Mouse (Mus musculus): Measurements from ENCODE around the gene Fam76b. TPM values are rescaled to one million over a fixed set of nuclear protein-coding genes. Genes with fewer than 3 reads are reported as not detected.
A peak's percentile ranks its signal among the peaks of the same experiment; 100 is the strongest.
"Not testable (repeated sequence)": the region's sequence is repeated elsewhere in the genome, so short reads cannot be mapped to it uniquely, and the experiment has no call there.

Gene Fam76b
- 0.30 and 0.64 TPM in 2 replicates for polyA plus RNA-seq (2012)

DNA sequence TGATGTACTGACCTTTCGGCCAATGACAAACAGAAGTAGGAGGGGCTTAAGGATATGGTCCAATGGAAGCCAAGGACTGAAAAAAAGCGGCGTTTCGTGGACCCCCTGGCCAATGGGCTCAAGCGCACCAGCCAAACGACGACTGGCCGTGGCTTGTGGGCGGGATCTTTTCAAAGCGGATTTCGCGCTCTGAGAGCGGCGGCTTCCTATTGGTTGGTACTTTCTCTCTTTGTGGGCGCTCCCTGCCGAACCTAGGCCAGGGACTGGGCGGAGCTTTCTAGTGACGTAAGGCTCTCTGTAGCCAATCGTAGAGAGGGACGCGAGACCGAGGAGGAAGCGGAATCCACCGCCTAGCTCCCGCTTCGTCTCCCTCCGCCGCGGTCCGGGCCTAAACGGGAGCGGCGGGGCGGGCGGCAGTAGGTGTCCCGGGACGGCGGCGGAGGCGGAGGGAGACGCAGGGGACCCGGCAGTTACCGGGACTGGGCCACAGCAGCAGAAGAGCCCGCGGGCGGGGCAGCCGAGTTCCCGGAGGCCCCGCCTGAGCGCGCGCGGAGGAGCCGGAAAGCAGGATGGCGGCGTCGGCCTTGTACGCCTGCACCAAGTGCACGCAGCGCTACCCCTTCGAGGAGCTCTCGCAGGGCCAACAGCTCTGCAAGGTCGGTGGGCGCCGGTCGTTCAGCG is at the start of gene Fam76b:
Gene Fam76b (plus strand): TSS at position 311 of the 681 bp plus-strand sequence.
- Histone ChIP-seq H3K4me3 (replicated peaks) (peak within 1 kb of the TSS; percentile 80), H3K4me1 (ENCODE audit: control insufficient read depth) (peaks cover 35% of the 10 kb centered on the region), H3K27me3 (ENCODE audit: control insufficient read depth) (no peaks in the 10 kb centered on the region), H3K9me3 (ENCODE audit: control insufficient read depth, low read length) (no peaks in the 10 kb centered on the region), H3K36me3 (ENCODE audit: control insufficient read depth) (peaks cover 63% of the 10 kb centered on the region)
- no peak for TF ChIP-seq TAL1 (IDR thresholded peaks at IDR 0.05; ENCODE audit: low read length)
- TF ChIP-seq GATA1 (IDR thresholded peaks at IDR 0.05; ENCODE audit: low read length): no peak

DNA sequence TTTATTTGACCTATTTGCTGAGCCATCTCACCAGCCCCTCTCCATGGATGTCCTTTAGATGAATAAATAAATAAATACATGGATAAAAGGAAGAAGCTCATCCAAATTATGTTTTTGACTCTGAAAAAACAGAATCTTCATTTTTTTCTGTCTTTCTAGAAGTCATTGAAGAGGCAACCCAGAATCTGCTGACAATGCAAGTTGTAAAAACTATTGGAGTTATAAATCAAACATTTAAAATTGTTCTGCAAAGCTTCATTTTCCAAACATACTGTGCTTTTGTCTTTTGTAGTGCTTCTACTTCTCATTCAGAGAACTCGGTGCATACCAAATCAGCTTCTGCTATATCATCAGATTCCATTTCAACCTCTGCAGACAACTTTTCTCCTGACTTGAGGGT is 45.5 kb upstream of the Fam76b start:
- Histone ChIP-seq H3K36me3 (ENCODE audit: control insufficient read depth) (peaks cover 27% of the 10 kb centered on the region), H3K27me3 (ENCODE audit: control insufficient read depth) (no peaks in the 10 kb centered on the region), H3K9me3 (ENCODE audit: control insufficient read depth, low read length) (no peaks in the 10 kb centered on the region), H3K4me1 (ENCODE audit: control insufficient read depth) (no peaks in the 10 kb centered on the region; the same call in 1 of the 2 replicates), H3K4me3 (replicated peaks) (no peak overlapping the region)
- TF ChIP-seq GATA1 (IDR thresholded peaks at IDR 0.05; ENCODE audit: low read length) (no peak), TAL1 (IDR thresholded peaks at IDR 0.05; ENCODE audit: low read length) (no peak)

DNA sequence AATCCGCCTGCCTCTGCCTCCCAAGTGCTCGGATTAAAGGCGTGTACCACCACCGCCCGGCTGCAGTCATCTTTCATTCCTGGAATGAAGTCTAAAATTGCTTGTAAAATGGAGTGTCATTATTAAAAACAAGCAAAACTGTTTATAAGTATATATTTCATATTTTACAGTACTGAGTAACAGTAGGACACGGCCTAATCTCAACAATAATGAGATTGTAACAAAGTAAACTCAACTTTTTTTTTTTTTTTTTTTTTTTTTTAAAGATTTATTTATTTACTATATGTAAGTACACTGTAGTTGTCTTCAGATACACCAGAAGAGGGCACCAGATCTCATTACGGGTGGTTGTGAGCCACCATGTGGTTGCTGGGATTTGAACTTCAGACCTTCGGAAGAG is 36.7 kb upstream of the Fam76b start:
- not testable (repeated sequence) for H3K9me3 ChIP-seq (ENCODE audit: control insufficient read depth, low read length); H3K4me1 ChIP-seq (ENCODE audit: control insufficient read depth); H3K27me3 ChIP-seq (ENCODE audit: control insufficient read depth); H3K4me3 ChIP-seq (replicated peaks)
- peaks cover 55% of the 10 kb centered on the region for H3K36me3 ChIP-seq (ENCODE audit: control insufficient read depth)

DNA sequence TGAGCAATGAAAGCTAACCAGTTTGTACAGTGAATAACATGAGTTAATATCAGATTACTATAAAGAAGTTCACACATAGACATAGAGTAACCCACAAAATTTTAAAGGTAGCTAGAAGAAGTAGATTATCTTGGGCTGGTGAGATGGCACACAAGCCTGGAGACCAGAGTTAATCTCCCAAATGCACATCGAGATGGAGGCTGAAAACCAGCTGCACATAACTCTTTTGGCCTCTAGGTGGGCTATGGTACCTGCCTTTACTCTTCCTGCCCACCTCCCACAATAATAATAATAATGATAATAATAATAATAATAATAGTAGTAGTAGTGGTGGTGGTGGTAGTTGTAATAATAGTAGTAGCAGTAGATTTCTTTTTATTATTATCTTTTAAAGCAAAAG is 33.2 kb upstream of the Fam76b start:
- no peaks in the 10 kb centered on the region for H3K9me3 ChIP-seq (ENCODE audit: control insufficient read depth, low read length)
- H3K4me1 ChIP-seq (ENCODE audit: control insufficient read depth): peaks cover 3% of the 10 kb centered on the region
- peaks cover 56% of the 10 kb centered on the region for H3K36me3 ChIP-seq (ENCODE audit: control insufficient read depth)
- TF ChIP-seq TAL1 (IDR thresholded peaks at IDR 0.05; ENCODE audit: low read length) (no peak), GATA1 (IDR thresholded peaks at IDR 0.05; ENCODE audit: low read length) (no peak)
- H3K4me3 ChIP-seq (replicated peaks): no peak overlapping the region
- H3K27me3 ChIP-seq (ENCODE audit: control insufficient read depth): no peaks in the 10 kb centered on the region

DNA sequence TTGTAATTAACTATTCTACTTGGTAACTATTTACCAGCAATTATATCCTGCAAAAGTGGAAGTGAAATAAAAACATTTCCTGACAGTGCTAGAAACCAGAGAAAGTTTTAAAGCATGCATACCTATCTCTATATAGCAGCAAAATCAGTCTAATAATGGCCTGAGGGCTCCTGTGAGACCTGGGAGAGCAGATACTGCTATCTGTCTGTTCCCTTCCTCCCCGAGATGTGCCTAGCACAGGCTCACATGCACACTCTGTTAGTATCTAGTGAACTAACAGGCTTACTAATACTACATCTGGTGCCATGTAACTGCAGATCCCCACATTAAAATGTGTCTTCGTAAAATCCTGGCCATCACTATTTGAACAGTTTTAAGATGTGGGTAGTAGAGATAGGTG is 32.8 kb upstream of the Fam76b start:
- Histone ChIP-seq H3K27me3 (ENCODE audit: control insufficient read depth) (no peaks in the 10 kb centered on the region), H3K36me3 (ENCODE audit: control insufficient read depth) (peaks cover 58% of the 10 kb centered on the region), H3K4me3 (replicated peaks) (no peak overlapping the region), H3K4me1 (ENCODE audit: control insufficient read depth) (peaks cover 3% of the 10 kb centered on the region), H3K9me3 (ENCODE audit: control insufficient read depth, low read length) (no peaks in the 10 kb centered on the region)
- TF ChIP-seq TAL1 (IDR thresholded peaks at IDR 0.05; ENCODE audit: low read length) (no peak), GATA1 (IDR thresholded peaks at IDR 0.05; ENCODE audit: low read length) (no peak)

DNA sequence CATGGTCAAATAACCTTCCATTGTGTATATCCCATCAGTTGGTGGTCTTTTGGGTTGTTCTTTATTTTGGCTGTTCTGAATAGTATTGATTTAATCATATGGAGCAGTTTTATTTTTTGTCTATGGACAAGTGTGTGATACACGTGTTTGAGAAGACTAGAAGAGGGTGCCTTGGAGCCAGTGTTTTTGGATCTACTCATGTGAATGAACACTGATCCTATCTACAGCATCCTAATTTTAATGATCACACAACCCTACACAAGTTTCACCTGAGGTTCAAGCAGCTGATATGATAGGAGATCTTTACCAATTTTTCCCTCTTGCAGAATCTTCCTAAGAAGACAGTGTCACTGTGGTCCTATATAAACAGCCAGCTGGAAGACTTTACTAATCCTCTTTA is 23.0 kb upstream of the Fam76b start:
- Histone ChIP-seq H3K4me1 (ENCODE audit: control insufficient read depth) (no peaks in the 10 kb centered on the region), H3K36me3 (ENCODE audit: control insufficient read depth) (peaks cover 86% of the 10 kb centered on the region), H3K27me3 (ENCODE audit: control insufficient read depth) (no peaks in the 10 kb centered on the region), H3K4me3 (replicated peaks) (no peak overlapping the region), H3K9me3 (ENCODE audit: control insufficient read depth, low read length) (no peaks in the 10 kb centered on the region)
- TF ChIP-seq GATA1 (IDR thresholded peaks at IDR 0.05; ENCODE audit: low read length) (no peak), TAL1 (IDR thresholded peaks at IDR 0.05; ENCODE audit: low read length) (no peak)

DNA sequence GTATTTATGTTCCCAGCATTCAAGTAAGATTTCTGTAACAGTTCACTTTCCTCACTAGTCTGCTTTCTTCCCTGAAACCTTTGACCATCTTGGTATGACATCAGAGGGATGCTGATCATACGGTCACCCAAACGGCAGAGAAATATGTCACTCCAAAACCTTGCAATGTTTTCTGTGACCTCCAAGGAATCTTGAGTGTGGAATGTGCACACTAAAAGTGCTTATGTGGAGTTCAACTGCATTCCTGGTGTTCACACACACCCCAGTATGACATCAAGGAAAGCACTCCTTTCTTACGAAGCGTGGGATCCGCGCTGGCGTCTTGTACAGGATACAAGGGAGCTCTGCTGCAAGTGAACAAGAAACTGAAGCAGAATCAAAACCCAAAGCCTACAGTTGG is 20.7 kb upstream of the Fam76b start:
- TF ChIP-seq GATA1 (IDR thresholded peaks at IDR 0.05; ENCODE audit: low read length): no peak
- no peak for TF ChIP-seq TAL1 (IDR thresholded peaks at IDR 0.05; ENCODE audit: low read length)
- Histone ChIP-seq H3K36me3 (ENCODE audit: control insufficient read depth) (peaks cover 95% of the 10 kb centered on the region), H3K27me3 (ENCODE audit: control insufficient read depth) (no peaks in the 10 kb centered on the region), H3K9me3 (ENCODE audit: control insufficient read depth, low read length) (no peaks in the 10 kb centered on the region), H3K4me1 (ENCODE audit: control insufficient read depth) (no peaks in the 10 kb centered on the region), H3K4me3 (replicated peaks) (no peak overlapping the region)

DNA sequence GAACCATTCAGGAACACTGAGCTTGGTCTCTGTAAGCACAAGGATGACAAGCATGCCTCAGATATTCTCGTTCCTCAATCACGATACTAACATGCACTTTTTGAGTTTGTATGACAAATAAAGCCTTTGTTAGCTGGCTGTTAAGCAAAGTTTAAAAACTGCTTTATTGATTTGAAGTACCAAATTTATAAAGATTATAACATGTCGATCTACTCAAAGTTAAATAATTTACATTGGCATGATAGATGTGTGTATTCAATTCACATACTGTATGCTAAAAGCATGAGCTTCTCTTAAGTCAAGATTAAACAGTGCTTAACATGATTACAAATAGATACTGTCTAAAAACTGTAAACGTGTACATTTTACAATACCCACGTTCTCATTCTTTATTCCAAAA is 19.9 kb upstream of the Fam76b start:
- H3K4me3 ChIP-seq (replicated peaks): no peak overlapping the region
- no peak for TF ChIP-seq GATA1 (IDR thresholded peaks at IDR 0.05; ENCODE audit: low read length)
- H3K27me3 ChIP-seq (ENCODE audit: control insufficient read depth): no peaks in the 10 kb centered on the region
- no peaks in the 10 kb centered on the region for H3K9me3 ChIP-seq (ENCODE audit: control insufficient read depth, low read length)
- peaks cover 97% of the 10 kb centered on the region for H3K36me3 ChIP-seq (ENCODE audit: control insufficient read depth)
- H3K4me1 ChIP-seq (ENCODE audit: control insufficient read depth): no peaks in the 10 kb centered on the region

DNA sequence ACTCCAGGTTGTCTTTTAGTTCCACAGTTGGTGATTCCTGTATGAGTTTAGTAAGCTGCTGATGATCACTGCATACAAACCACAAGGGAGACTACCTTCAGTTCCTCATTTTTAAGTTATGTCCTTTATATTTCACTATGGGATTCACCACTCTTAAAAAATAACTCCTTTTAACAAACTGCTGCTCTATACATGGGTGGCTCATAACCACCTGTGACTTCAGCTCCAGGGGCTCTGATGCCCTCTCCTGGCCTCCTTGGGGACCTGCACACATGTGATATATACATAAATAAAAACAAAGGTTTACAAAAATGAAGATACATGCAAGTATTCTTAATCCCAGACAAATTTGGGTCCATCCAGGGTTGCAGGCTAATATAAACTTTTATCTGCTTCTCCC is 17.6 kb upstream of the Fam76b start:
- H3K4me3 ChIP-seq (replicated peaks): no peak overlapping the region

DNA sequence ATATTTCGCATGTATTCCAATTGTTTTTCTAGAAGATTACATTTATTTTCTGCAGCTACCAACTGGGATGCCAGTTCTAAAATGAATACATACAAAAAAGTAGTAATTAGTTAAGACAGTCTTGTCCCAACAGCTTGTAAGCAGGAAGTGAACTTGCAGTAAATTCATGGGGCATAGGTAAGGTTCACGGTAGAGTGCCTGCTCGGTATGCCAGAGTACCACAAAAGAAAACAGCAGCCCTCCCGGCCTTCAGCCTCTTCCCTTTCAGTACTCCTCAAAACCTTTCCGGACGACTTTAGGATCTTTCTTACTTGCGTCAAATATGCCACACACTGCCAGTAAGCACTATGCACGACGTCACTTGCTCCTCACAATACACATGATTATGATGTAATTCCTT is 9.1 kb upstream of the Fam76b start:
- Histone ChIP-seq H3K36me3 (ENCODE audit: control insufficient read depth) (peaks cover 100% of the 10 kb centered on the region), H3K4me3 (replicated peaks) (no peak overlapping the region), H3K4me1 (ENCODE audit: control insufficient read depth) (peaks cover 5% of the 10 kb centered on the region), H3K27me3 (ENCODE audit: control insufficient read depth) (no peaks in the 10 kb centered on the region), H3K9me3 (ENCODE audit: control insufficient read depth, low read length) (no peaks in the 10 kb centered on the region)
- TF ChIP-seq GATA1 (IDR thresholded peaks at IDR 0.05; ENCODE audit: low read length) (no peak), TAL1 (IDR thresholded peaks at IDR 0.05; ENCODE audit: low read length) (no peak)

More for the DNA sequence above, 17.6 kb upstream of the Fam76b start:
- H3K27me3 ChIP-seq (ENCODE audit: control insufficient read depth): no peaks in the 10 kb centered on the region
- TF ChIP-seq GATA1 (IDR thresholded peaks at IDR 0.05; ENCODE audit: low read length) (no peak), TAL1 (IDR thresholded peaks at IDR 0.05; ENCODE audit: low read length) (no peak)
- peaks cover 98% of the 10 kb centered on the region for H3K36me3 ChIP-seq (ENCODE audit: control insufficient read depth)
- H3K4me1 ChIP-seq (ENCODE audit: control insufficient read depth): no peaks in the 10 kb centered on the region
- H3K9me3 ChIP-seq (ENCODE audit: control insufficient read depth, low read length): no peaks in the 10 kb centered on the region

Data from erythroblast, embryonic 14.5 days (primary cell).